In the genomic region with DNA sequence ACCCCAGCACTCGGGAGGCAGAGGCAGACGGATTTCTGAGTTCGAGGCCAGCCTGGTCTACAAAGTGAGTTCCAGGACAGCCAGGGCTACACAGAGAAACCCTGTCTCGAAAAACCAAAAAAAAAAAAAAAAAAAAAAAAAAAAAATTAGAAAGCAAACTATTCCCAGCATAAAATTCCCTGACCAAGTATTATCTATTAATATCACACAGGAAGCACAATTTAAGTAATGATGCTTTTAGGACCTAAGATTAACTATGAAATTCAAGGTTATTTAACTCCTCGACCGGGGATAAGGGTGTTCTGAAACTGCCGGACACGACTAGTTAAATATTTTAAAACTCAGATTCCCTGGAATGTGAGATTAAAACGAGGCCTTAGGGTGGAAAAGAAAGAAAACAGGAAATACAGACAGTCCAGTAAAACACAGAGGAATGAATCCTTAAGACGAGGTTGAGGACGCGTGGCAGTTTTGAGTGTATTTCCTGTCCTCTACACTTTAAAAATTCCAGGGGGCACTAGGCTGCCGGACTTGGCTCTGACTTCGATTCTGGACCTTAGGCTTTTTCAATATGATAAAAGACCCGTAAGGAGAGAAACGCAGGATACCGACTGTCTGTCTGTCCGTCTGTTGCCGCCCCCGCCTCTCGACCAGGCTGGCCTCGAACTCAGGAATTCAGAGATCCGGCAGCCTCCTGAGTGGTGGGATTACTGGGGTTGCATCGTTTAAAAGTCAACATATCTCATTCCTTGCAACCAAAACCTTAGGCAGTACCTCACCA, we compare ENCODE assay signal across 8 mouse cellular contexts. TPM values are rescaled to one million over a fixed set of nuclear protein-coding genes. Genes with fewer than 3 reads are reported as not detected.
A peak's percentile ranks its signal among the peaks of the same experiment; 100 is the strongest.
DNase-seq lines count a peak whose midpoint lies in the region; ATAC-seq and TF ChIP-seq lines count a peak whose summit lies in the region.

No protein-coding gene starts in this region.

- no peaks in the 10 kb centered on the region for H3K4me1 ChIP-seq in ES-Bruce4 (ENCODE audit: control insufficient read depth, insufficient read depth, low read length)
- peaks cover 34% of the 10 kb centered on the region for H3K4me1 ChIP-seq in liver, postnatal 0 days (ENCODE audit: insufficient read depth)
- H3K4me1 ChIP-seq in neural tube, embryonic 14.5 days (ENCODE audit: control insufficient read depth, insufficient read depth, low read length): peaks cover 20% of the 10 kb centered on the region

- WGBS in liver, postnatal 0 days (ENCODE audit: insufficient replicate concordance): 11% methylated on average over 23 of the region's 24 CpGs
- WGBS in neural tube, embryonic 14.5 days: 27% methylated on average over 23 of the region's 24 CpGs

- no peak for TF ChIP-seq EP300 in ES-Bruce4 (IDR thresholded peaks at IDR 0.05; ENCODE audit: insufficient read depth, low read depth, low read length)
- no peak for TF ChIP-seq EP300 in liver, postnatal 0 days (IDR thresholded peaks at IDR 0.05; ENCODE audit: low read depth)

- H3K36me3 ChIP-seq in ES-Bruce4 (ENCODE audit: control insufficient read depth, insufficient read depth, low read length, poor library complexity, severe bottlenecking): no peaks in the 10 kb centered on the region
- H3K36me3 ChIP-seq in liver, postnatal 0 days (replicated peaks; ENCODE audit: insufficient read depth, low read length): no peaks in the 10 kb centered on the region
- no peaks in the 10 kb centered on the region for H3K36me3 ChIP-seq in neural tube, embryonic 14.5 days (ENCODE audit: control insufficient read depth, insufficient read depth, low read length)

- peak; percentile 77 for DNase-seq in 416B (ENCODE audit: low read depth)
- DNase-seq in cerebellum, postnatal 25 days: peak; percentile 47 to 55
- peak; percentile 47 for DNase-seq in kidney, adult 11 months
- peak; percentile 49 for DNase-seq in liver, postnatal 0 days
- DNase-seq in c-Kit-positive CD71-positive TER-119-positive erythroid progenitor cells, embryonic 14.5 days (ENCODE audit: low spot score): no peak

- H3K9me3 ChIP-seq in ES-Bruce4 (replicated peaks; ENCODE audit: control insufficient read depth, insufficient read depth, low read length, poor library complexity, severe bottlenecking): no peaks in the 10 kb centered on the region
- H3K9me3 ChIP-seq in liver, postnatal 0 days (ENCODE audit: low read length): no peaks in the 10 kb centered on the region
- H3K9me3 ChIP-seq in neural tube, embryonic 14.5 days (ENCODE audit: control insufficient read depth, low read length): no peaks in the 10 kb centered on the region

- TF ChIP-seq POLR2A in ES-Bruce4 (IDR thresholded peaks at IDR 0.05; ENCODE audit: insufficient read depth, low read length): no peak

- no peak for TF ChIP-seq CTCF in ES-Bruce4 (IDR thresholded peaks at IDR 0.05; ENCODE audit: low read depth, low read length)
- TF ChIP-seq CTCF in liver, postnatal 0 days (IDR thresholded peaks at IDR 0.05; ENCODE audit: low read depth): peak; percentile 20; the same call in 1 of the 2 replicates

- H3K4me2 ChIP-seq in liver, postnatal 0 days (ENCODE audit: low read depth, low read length): peak overlapping the region; percentile 81
- peak overlapping the region; percentile 66 for H3K4me2 ChIP-seq in neural tube, embryonic 14.5 days (ENCODE audit: low read depth, low read length)

- H3K27me3 ChIP-seq in ES-Bruce4 (ENCODE audit: control insufficient read depth, insufficient read depth, low read length, poor library complexity, severe bottlenecking): no peaks in the 10 kb centered on the region
- H3K27me3 ChIP-seq in liver, postnatal 0 days (ENCODE audit: insufficient read depth, low read length): no peaks in the 10 kb centered on the region
- no peaks in the 10 kb centered on the region for H3K27me3 ChIP-seq in neural tube, embryonic 14.5 days (ENCODE audit: control insufficient read depth, insufficient read depth, low read length)

- H3K9ac ChIP-seq in ES-Bruce4 (ENCODE audit: low read depth, poor library complexity, severe bottlenecking): peak overlapping the region; percentile 4
- H3K9ac ChIP-seq in liver, postnatal 0 days (replicated peaks): peak overlapping the region; percentile 73
- peak overlapping the region; percentile 37 for H3K9ac ChIP-seq in neural tube, embryonic 14.5 days (replicated peaks; ENCODE audit: low read depth, low read length)

- ATAC-seq in granulocyte monocyte progenitor cell, adult 5-6 weeks (replicated peaks; ENCODE audit: poor library complexity, severe bottlenecking): peak; percentile 5; the same call in 1 of the 2 replicates
- 0 out of 2 replicates have a peak, but pooled peaks have one; percentile 0 for ATAC-seq in liver, postnatal 0 days
- ATAC-seq in neural tube, embryonic 14.5 days (ENCODE audit: low read depth): no peak; the same call in 1 of the 2 replicates

- peak overlapping the region; percentile 68 for H3K4me3 ChIP-seq in ES-Bruce4 (ENCODE audit: low read depth, low read length)
- peak overlapping the region; percentile 84 for H3K4me3 ChIP-seq in liver, postnatal 0 days (ENCODE audit: low read depth, low read length)
- H3K4me3 ChIP-seq in neural tube, embryonic 14.5 days (ENCODE audit: low read depth, low read length): peak overlapping the region; percentile 88

- H3K27ac ChIP-seq in ES-Bruce4 (ENCODE audit: insufficient read depth, low read length): 0 out of 2 replicates have a peak overlapping the region, but pooled peaks have one; percentile 23
- H3K27ac ChIP-seq in liver, postnatal 0 days (ENCODE audit: low read depth): peak overlapping the region; percentile 100
- peak overlapping the region; percentile 94 for H3K27ac ChIP-seq in neural tube, embryonic 14.5 days (ENCODE audit: low read depth, low read length)

RNA-seq across cellular contexts. Expression of a gene that starts 1.5 kb away (rescaled TPM):
- polyA plus RNA-seq in ES-Bruce4 (2011; ENCODE audit: insufficient read depth, insufficient read length, low read depth, missing spikeins): 22.5 and 24.0 TPM in 2 replicates
- 17.8 and 41.0 TPM in 2 replicates for total RNA-seq in granulocyte monocyte progenitor cell, adult 5-6 weeks (2014; fragmentation: Nextera tagmentation)
- 21.0 and 25.3 TPM in 2 replicates for total RNA-seq in granulocyte monocyte progenitor cell, adult 5-6 weeks (2017)
- polyA plus RNA-seq in liver, postnatal 0 days (2015; fragmentation: Nextera tagmentation; extraction: Ambion mirVana): 3.4 and 3.9 TPM in 2 replicates
- 26.0 and 26.7 TPM in 2 replicates for polyA plus RNA-seq in neural tube, embryonic 14.5 days (2014; fragmentation: Nextera tagmentation; extraction: Ambion mirVana)

RNA-seq across cellular contexts. Expression of a gene that starts 30.1 kb away (rescaled TPM):
- 112 and 122 TPM in 2 replicates for polyA plus RNA-seq in ES-Bruce4 (2011; ENCODE audit: insufficient read depth, insufficient read length, low read depth, missing spikeins)
- 0.97 and 0.98 TPM in 2 replicates for total RNA-seq in granulocyte monocyte progenitor cell, adult 5-6 weeks (2014; fragmentation: Nextera tagmentation)
- total RNA-seq in granulocyte monocyte progenitor cell, adult 5-6 weeks (2017): under 0.01 and 0.22 TPM in 2 replicates
- 0.62 and 0.73 TPM in 2 replicates for polyA plus RNA-seq in liver, postnatal 0 days (2015; fragmentation: Nextera tagmentation; extraction: Ambion mirVana)
- 11.2 TPM in 2 replicates for polyA plus RNA-seq in neural tube, embryonic 14.5 days (2014; fragmentation: Nextera tagmentation; extraction: Ambion mirVana)

Comparison
In these comparisons a context has a peak if more than half of its experiments do, and no peak if none do; other contexts are left out.
1. H3K27ac ChIP-seq: peak in every context shown above with its lines; median percentile 100 in liver, postnatal 0 days; 94 in neural tube, embryonic 14.5 days; 23 in ES-Bruce4.
2. H3K9ac ChIP-seq: peak in every context shown above with its lines; median percentile 73 in liver, postnatal 0 days; 37 in neural tube, embryonic 14.5 days; 4 in ES-Bruce4.